Mouse (Mus musculus) erythroblast, embryonic 14.5 days (primary cell): ENCODE measurements around the gene Tmem94.

Experiments
- GATA1 ChIP-seq: IDR thresholded peaks from 2 replicates; pipeline ENCODE4 v1.6.1; 2012; ENCODE audit warnings: low read length, inconsistent platforms, mixed read lengths
- TAL1 ChIP-seq: IDR thresholded peaks from 3 replicates; pipeline ENCODE4 v1.6.1; 2012; ENCODE audit warnings: low read length, inconsistent platforms, mixed read lengths

DNA sequence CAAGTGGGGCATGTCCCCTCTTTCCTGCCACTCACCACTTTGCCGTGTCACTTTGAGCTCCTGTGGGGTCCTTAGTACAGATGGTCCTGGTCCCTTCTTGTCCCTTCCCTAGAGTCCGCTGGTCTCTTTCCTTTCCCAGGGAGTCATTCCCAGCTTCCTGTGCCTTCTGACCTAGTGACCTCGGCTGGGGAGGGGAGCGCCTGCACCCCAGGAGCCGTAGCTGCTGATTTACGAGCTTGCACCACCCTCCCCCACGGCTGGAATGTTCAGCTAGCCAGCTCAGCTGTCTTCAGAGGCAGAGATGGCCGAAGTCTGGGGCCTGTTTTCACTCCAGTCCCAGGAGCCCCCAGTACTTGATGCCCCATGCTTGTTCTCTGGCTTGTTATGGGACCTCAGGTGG lies 67.3 kb downstream of the Tmem94 start:
- TF ChIP-seq GATA1, result no peak
- TF ChIP-seq TAL1, result no peak
